Mouse (Mus musculus): ENCODE measurements around the gene Rhbdd2.
"Not testable (repeated sequence)": the region's sequence is repeated elsewhere in the genome, so short reads cannot be mapped to it uniquely, and the experiment has no call there.

Rhbdd2 gene

DNA sequence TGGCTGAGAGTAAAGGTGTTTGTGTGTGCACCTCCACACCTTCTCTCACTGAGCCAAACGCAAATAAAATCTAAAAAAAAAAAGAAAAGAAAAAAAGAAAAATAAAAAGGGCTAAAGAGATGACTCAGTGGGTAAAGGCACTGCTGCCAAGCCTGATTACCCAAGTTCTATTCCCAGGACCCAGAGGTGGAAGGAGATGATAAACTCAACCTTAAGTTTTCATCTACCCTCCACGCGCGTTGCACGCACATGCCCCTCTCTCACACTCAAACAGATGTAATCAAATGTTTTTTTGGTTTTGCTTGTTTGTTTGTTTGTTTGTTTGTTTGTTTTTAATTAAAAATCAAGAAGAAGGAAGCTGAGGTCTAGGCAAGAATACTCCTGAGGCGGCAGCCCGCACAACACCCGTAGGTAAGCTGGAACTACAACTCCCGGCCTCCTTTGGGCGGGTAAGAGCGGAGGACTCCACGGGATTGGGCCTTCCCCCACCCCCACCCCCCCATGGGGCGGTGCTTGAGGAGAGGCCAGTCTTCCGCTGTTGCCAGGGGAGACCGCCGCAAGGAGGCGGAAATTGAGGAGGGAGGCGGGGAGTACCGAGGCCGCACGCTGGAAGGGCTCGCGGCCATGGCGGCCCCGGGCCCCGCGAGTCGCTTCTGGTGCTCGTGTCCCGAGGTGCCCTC, at the start of gene Rhbdd2:
Gene Rhbdd2, plus strand, starts transcription at position 502 of the 680 bp plus-strand sequence.
- DNase-seq (ENCODE audit: low read depth in 2 of 2, low spot score in 2 of 2), result peak; percentile 93 to 98

DNA sequence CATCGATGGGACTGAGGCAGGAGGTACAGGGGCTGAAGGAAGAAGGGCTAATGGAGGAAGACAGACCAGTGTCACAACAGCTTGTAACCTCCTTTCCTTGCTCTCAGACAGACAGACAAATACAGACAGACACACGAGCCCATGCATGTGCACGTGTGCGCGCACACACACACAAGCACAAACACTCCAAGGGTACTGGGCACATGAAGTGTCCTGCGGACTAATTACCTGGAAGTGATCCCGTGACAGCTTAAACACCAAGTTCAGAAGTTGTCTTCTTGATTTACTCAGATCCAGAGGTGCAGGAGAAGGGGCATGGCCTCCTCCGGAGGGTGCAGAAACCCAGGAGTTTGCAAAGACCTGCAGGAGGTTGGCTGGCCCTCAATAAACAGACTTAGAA, 46.7 kb upstream of the Rhbdd2 start:
- DNase-seq (ENCODE audit: low read depth in 2 of 2, low spot score in 2 of 2), result no peak

DNA sequence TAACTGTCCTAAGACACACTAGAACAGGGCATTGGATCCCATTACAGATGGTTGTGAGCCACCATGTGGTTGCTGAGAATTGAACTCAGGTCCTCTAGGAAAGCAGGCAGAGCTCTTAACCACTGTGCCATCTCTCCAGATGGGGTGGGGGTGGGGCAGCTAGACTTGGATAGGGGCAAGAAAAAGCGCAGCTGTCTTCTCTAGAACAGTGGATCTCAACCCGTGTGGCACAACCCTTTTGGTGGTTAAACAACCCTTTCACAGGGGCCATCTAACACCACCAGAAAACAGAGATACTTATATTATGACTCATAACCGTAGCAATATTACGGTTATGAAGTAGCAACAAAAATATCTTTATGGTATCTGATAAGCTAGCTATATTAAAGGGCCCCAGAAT, 44.7 kb upstream of the Rhbdd2 start:
- no peak for DNase-seq (ENCODE audit: low read depth in 2 of 2, low spot score in 2 of 2)

DNA sequence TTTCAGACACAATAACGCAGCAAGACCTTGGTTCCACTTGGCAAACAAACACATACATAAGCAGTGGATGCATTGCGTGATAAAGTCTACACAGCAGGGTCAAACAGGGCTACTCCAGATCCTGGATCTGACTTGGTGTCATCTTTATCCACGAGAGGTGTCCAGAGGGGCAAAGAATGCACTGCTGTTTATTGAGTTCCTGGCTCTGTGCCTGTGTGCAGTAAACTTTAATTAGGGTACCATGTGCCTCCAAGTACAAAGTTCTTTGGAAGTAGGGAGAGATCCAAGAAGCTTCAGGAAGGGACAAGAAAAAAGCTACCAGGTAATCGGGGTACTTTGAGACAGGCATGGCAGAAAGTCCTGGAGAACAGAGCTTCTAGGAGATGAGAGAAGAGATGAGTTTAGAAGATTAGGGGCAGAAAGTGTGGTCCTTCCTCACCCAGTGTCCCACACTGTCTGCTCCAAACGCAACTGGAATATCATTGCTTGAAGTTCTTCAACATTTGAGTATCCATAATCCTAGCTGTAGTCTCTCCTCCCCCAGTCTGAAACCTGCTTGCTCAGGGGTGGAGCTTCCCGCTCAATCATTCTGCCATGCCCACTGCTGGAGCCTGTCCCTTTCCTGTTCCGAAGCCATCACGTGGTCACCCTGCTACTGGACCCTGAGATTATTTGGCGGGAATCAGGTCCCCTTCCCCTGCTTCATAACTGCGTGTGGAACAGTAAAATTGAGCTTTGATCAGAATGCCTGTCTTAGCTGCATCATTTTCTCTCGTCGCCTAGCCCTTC, 42.2 kb upstream of the Rhbdd2 start:
- no peak for DNase-seq (ENCODE audit: low read depth in 2 of 2, low spot score in 2 of 2)

DNA sequence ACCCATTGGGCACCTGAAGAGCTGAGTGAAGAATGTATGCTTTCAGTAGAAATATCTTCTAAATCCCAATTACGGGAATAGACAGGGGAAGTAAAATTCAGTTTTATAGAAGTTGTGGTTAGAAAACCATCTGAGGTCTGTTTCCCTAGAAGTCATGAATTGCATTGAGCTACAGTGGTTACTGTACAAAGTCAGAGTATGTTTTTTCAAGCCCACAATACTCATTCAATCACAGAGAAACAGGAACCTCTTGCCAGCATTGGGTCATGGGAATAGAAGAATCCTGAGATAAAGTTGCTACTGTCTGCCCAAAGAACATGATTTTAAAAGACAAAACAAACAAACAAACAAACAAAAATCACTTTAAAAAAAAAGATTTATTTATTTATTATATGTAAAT, 27.8 kb upstream of the Rhbdd2 start:
- not testable (repeated sequence) for DNase-seq (ENCODE audit: low read depth in 2 of 2, low spot score in 2 of 2)

DNA sequence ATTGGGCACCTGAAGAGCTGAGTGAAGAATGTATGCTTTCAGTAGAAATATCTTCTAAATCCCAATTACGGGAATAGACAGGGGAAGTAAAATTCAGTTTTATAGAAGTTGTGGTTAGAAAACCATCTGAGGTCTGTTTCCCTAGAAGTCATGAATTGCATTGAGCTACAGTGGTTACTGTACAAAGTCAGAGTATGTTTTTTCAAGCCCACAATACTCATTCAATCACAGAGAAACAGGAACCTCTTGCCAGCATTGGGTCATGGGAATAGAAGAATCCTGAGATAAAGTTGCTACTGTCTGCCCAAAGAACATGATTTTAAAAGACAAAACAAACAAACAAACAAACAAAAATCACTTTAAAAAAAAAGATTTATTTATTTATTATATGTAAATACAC, 25.7 kb upstream of the Rhbdd2 start:
- DNase-seq (ENCODE audit: low read depth in 2 of 2, low spot score in 2 of 2), result not testable (repeated sequence)

DNA sequence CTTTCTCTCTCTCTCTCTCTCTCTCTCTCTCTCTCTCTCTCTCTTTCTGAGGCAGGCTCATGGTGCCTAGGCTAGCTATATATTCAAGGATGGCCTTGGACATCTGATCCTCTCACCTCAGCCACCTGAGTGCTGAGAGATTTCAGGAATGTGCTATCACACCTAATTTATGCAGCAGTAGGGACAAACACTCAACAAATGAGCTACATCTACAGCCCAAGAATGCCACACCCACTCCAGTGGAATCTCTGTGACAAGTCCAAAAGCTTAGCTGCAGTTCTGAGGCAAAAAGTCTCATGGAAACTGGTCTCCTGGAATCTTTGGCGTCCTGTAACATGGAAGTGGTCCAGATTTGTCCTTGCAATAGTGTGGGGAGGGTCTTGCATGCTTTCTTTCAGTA, 24.8 kb upstream of the Rhbdd2 start:
- no peak for DNase-seq (ENCODE audit: low read depth in 2 of 2, low spot score in 2 of 2)

DNA sequence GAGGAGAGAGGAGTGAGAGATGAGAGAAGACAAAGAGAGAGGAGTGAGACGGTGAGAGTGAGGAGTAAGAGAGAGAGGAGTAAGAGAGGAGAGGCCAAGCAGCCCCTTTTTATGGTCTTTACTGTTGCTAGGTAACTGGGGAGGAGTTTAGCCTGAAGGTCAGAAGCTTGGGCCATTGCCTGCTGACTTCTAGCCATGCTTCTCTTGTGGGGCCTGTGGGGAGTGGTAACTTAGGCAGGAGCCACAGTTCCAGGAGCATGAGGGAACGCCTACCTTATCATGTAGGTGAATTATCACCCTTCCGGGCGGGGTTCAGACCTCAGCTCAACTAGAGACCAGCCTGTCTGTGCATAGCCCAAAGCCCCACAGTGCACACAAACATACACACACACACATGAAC, 22.6 kb upstream of the Rhbdd2 start:
- DNase-seq (ENCODE audit: low read depth in 2 of 2, low spot score in 2 of 2), result no peak

DNA sequence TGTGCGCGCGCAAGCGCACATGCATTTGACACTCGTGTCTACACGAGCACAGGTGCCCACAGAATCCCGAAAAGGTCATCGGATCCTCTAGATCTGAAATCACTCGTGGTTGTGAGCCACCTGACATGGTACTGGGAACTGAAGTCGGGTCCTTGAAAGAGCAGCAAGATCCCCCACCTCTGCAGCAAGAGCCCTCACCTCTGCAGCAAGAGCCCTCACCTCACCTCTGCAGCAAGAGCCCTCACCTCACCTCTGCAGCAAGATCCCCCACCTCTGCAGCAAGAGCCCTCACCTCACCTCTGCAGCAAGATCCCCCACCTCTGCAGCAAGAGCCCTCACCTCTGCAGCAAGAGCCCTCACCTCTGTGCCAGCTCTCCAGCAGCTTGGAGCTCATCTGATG, 12.7 kb upstream of the Rhbdd2 start:
- DNase-seq (ENCODE audit: low read depth in 2 of 2, low spot score in 2 of 2), result not testable (repeated sequence)

DNA sequence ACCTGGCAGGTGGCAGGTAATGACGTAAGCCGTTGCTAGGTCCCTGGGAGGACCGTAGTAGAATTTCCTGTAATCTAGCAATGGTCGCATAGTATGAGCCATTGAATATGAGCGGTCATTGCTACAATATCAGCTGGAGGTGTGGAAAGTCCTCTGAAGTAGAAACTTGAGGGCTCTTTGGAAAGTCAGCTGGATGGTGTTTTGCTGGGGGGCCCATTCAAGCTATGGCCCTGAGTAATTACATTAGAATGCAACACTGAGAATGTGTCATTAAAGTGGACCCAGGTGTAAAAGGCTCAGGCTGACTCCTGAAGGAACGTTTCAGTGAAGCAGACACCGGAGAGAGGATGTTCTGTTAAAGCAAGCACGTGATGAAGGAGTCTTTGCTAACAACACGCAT, 11.9 kb upstream of the Rhbdd2 start:
- DNase-seq (ENCODE audit: low read depth in 2 of 2, low spot score in 2 of 2), result no peak

DNA sequence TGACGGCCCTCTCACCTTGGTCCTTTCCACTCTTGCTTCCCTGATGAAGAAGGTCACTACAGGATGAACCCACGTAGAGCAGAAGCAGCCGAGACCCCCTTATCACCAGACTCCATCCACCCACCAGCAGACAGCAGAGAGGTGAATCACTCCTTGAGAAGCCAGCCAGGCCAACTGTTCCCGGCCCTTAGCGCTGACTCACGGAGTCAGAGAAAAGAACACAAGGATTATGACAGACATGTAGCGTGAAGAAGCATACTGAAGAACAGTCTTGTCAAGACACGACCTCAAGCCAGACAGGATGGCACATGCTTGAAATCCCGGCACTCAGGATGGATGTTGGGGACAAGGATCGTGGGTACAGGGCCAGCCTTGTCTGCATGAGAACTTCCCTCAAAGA, 10.7 kb upstream of the Rhbdd2 start:
- no peak for DNase-seq (ENCODE audit: low read depth in 2 of 2, low spot score in 2 of 2)

DNA sequence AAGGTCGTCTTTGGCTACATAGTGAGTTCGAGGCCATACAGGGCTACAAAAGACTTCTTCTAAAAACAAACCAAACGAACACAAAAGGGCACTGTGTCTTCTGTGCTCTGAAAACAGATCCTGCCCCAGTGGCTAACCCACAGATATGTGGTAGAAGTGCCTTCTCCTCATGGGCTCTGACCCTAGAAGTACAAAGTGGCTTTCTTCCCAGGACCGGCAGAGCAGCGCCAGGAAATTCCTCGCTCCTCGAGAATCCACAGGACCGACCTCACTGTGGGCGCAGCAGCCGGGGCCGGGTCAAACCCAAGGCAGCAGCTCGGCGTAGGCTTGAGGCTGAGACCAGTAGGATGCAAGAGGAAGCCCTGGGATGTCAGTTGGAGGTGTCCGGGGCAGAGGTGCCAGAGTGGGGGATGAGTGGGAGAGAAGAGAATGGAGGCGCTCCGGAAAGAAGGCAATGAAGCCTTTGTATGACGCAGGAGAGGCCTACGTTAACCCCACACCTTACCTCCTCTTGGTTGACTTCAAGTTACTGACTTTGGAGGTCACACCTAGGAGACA, 9.3 kb upstream of the Rhbdd2 start:
- no peak for DNase-seq (ENCODE audit: low read depth in 2 of 2, low spot score in 2 of 2)

DNA sequence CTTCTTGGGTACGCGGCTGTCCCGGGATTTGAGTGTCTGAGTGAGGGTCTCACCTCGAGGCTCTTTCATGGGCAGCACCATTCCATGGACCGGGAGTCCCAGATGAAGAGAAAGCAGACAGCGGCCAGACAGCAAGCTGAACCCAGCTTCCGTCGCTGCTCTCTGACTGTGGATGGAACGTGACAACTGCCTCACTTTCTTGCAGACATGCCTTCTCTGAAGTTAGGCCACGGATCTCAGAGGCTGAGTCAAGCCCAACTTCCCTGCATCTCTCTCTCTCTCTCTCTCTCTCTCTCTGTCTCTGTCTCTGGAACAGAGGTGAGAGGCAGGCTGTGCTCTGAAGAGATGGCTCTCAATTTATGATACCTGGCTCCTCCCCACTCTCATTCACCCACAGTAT, 3.5 kb upstream of the Rhbdd2 start:
- no peak for DNase-seq (ENCODE audit: low read depth in 2 of 2, low spot score in 2 of 2)

DNA sequence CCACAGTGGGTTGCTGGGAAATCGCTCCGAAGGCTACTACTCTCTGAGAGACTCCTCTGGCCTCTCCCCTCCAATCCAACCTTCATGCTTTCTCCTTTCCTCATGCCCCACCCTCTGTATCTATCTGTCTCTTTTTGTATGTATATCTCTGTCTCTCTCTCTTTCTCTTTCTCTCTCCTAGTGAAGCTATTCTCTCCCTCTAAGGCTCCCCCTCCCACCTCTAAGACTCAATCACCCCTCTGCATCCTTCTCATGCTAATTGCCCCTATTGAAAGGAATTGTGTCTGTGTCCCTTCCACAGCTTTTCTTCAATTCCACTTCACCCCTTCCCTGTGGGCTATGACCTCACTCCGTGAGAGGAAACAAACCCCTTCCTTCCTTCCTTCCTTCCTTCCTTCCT, 3.0 kb upstream of the Rhbdd2 start:
- DNase-seq (ENCODE audit: low read depth in 2 of 2, low spot score in 2 of 2), result no peak

DNA sequence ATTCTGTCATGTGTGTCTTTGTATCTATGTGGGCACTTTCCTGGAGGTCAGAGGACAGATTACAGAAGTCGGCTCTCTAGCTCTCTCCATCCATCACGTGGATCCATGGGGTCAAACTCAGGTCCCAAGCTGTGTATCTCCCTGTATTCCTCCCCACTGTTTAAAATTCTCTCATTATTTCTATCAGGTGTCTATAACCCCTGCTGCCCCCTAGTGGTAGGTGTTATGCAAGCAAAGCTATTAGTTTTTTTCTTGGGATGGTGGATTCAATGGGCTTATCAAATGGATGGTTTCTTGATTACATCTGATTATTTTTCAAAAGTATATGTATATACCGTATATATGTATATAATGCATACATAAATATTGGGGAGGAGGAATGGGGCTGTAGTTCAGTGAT, 1.8 kb upstream of the Rhbdd2 start:
- peak; percentile 65 to 75 for DNase-seq (ENCODE audit: low read depth in 2 of 2, low spot score in 2 of 2)

DNA sequence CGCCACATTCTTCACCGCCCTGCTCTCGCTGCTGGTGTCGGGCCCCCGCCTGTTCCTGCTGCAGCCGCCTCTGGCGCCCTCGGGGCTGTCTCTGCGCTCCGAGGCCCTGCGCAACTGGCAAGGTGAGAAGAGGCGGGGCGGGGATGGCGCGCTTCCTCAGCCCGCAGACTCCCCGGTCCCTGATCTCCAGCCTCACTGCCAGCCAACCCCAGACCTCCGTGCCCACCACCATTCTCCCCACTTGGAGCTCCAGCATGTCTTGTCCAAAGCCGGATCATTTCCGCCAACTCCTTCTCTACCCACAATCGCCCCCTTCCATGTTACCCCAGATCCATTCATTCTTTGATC, 353 bp downstream of the Rhbdd2 start:
- DNase-seq (ENCODE audit: low read depth in 2 of 2, low spot score in 2 of 2), result no peak

DNA sequence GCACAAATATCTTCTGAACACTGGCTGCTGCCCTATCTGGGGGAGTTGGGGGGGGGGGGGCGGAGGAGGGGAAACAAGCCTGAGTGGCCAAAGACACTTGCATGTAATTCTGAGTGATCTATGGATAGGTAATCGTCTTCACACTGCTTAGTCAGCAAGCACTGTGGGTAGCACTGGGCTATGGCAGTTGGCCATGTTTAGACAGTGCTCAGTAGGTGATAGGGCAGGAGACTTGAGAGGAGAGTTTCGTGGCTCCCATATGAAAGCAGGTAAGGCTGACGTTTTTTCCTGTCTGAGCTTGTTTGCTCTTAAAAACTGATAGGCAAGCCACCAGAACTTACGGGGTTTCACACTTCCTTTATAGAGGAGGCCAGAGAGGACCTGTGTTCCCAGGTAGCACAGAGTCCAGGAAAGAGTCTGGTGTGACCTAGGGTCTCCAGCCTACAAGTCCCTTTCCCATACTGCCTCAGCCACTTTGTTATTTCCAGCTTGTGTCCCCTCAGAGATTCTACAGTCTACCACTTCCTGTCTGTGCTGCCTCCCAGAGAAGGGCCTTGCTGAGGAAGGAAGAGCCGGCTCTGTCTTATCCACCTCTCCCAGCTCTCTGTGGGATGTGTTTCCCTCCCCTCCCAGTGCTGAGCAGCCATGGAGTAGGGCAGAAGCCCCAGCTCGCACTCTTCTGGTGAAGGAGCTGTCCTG, 7.5 kb downstream of the Rhbdd2 start:
- no peak for DNase-seq (ENCODE audit: low read depth in 2 of 2, low spot score in 2 of 2)

DNA sequence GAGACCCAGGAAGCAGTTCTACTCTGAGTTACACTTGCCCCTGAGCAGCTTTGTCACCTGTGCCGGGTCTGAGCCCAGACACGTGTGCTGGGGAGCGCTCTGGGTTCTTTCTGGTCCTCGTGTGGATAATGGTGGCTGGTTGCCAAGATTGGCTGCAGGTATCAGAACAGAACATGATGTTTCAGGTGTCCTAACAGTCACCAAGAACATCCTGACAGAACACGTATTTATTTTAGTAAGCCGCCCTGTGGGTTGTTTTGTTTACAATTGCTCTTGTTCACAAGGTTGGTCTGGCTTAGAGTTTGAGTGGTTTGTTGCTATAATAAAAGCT, 8.0 kb downstream of the Rhbdd2 start:
- no peak for DNase-seq (ENCODE audit: low read depth in 2 of 2, low spot score in 2 of 2)

DNA sequence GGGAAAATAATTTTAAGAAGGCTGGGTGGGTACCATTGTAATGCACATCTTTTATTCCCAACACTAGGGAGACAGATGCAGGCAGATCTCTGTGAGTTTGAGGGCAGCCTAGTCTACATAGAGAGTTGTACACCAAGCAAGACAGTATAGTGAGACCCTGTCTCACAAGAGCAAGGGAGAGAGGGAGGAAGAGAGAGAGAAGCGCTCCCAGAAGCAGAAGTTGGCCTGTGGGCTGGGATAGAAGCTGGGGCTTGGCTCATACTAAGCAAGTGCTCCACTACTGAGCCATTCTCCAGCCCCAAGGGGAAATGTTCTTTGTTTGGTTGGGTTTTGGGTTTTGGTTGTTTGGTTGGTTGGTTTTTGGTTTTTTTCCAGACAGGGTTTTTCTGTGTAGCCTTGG, 8.6 kb downstream of the Rhbdd2 start:
- DNase-seq (ENCODE audit: low read depth in 2 of 2, low spot score in 2 of 2), result no peak

DNA sequence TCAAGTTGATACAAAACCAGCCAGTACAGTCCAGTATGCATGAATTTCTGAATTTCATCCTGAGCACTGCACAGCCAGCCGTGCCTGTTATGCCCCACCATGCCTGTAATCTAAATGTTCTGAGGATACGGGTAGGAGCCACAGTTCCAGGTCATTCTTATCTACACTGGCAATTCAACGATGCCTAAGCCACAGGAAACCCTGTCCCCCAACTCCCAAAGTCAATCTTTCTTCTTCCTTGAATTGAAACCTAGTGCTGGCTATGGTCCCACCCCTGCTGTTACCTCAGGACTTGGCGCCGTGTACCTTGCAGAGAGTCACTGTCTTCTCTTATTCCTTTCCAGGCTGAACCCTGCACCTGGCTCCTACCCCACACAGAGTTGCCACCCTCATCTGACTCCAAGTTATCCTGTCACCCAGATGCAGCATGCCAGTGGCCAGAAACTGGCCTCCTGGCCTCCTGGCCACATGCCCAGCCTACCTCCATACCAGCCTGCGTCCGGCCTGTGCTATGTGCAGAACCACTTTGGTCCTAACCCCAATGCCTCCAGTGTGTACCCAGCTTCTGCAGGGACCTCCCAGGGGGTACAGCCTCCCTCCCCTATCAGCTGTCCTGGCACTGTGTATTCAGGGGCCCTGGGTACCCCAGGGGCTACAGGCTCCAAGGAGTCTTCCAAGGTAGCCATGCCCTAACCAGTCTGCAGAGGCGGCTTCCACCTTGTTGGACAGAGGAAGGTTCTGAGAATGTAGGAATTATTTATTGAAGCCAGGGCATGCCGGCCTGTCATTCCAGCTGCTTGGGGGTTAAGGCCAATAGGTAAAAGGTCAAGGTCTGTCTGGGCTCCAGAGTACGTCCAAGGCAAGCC, 10.5 kb downstream of the Rhbdd2 start:
- no peak for DNase-seq (ENCODE audit: low read depth in 2 of 2, low spot score in 2 of 2)

DNA sequence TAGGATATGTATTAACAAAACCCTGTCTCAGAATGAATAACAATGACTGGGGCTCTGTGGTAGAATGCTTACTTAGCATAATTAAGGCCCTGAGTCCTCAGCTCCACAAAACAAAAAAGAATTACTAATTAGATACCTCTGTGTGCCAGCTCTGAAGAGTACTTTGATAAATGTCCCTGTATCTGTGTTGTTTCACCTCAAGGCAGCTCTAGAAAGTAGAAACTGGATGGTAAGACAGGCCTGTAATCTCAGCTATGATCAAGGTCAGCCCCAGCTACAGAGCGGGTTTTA, 11.1 kb downstream of the Rhbdd2 start:
- no peak for DNase-seq (ENCODE audit: low read depth in 2 of 2, low spot score in 2 of 2)
